Mouse (Mus musculus) inflammation-experienced regulatory T-cells, adult 16 weeks (primary cell): Measurements from ENCODE around the gene Hexim2. TPM values are rescaled to one million over a fixed set of nuclear protein-coding genes. Genes with fewer than 3 reads are reported as not detected.

Experiments used
- polyA plus RNA-seq: library from polyadenylated mRNA; unstranded; fragments of 100-300 nt; shearing (Covaris generic); gene quantifications from one replicate; pipeline ENCODE4 v1.2.1, GENCODE M21; 2017

Gene Hexim2
- 7.5 TPM for polyA plus RNA-seq

DNA sequence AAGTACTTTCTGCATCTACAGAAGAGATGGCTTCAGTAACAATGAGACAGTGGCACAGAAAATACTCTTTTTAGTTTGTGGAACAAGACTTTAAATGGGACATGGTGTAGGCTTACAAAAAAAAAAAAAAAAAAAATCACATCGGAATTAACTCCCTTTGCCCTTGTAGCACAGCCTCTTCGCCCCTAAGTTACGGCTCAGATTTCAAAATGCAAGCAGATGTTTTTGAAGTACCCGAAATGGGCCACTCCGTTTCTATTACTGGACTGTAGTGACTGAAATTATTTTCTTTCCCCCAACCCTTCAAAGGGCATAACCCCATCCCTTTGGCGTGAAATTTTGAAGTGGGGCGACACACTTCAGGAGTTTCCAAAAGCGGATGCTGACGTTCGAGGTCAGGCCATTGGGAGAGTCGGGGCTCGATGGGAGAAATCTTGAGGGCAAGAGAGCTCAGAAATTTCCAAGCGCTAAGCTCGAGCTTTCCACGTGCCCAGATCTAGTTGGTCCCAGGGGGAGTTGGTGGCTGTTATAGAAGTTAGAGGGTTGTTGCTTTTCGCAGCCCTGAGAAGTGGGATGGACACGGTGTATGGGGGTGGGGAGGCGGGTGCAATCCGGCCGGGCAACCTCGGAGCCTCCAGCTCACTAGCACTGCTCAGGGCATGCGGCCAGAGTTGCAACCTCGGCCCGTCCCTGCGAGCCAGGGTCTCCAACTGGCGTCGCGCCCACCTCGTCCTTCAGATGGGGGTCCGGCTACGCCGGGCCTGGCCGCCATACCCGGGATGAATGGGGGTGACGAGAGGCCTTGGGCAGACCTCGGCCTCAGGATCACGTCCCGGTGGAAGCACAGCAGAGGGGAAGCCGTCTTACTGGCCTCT lies at the start of gene Hexim2:
Gene Hexim2, plus strand, starts transcription at position 729 of the 875 bp plus-strand sequence.

GRCm38 (mm10) chr11:103101481-103101865 lies 30.8 kb upstream of the Hexim2 start, which contains the start of the genes Plcd3 and Acbd4:
Gene Plcd3 (minus strand): TSS chr11:103101658.
Gene Acbd4 (plus strand): TSS chr11:103101682.

GRCm38 (mm10) chr11:103116008-103116818 lies 16.0 kb upstream of the Hexim2 start, which contains the start of gene Hexim1:
Gene Hexim1 (plus strand): TSS chr11:103116231.

DNA sequence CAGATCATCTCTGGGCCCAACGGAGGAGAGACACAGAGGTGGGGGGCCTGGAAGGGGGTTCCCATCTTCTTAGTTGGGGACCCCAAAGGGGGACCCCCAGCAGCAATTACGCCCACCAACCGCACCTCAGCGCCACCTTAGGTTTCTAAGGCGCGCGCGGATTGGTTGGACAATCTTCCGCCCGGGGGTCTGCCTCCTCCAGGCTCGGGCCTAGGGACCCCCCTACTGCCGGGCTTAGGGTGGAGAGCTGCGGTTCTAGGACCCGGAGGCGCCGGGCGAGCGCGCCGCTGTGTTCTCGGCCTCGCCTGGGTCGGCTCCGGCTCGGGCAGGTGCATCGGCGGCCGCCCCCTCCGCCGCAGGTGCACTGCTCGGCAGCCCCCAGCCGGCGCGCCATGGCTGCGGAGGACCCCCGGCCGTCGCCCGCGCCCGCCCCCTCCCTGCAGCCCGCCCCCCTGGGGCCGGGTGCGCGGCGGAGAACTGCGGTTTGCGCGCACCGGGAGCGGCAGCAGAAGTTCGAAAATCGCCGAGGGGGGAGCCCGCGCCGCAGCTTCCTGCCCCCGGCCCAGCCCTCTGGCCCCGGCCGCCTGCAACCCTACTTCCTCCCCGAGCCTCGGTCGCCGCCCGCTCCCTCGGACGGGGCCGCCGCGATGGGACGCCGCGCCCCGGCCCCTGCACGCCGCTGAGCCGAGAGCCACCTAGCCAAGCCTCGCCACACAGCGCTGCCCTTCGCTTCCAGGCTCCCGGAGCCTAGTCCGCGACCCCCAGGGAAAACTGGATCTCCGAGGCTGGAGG lies 38.5 kb downstream of the Hexim2 start, which contains the start of gene Fmnl1:
Gene Fmnl1, plus strand, starts transcription at position 614 of the 792 bp plus-strand sequence.

Other genes starting within 250 kb of the Hexim2 start
- not detected for gene Fam187a, start 247.3 kb upstream of the Hexim2 start, polyA plus RNA-seq
- not detected for gene Gfap, start 231.5 kb upstream of the Hexim2 start, polyA plus RNA-seq
- gene Kif18b, start 207.3 kb upstream of the Hexim2 start, polyA plus RNA-seq, result 2.9 TPM
- gene C1ql1, start 185.7 kb upstream of the Hexim2 start, polyA plus RNA-seq, result not detected
- 81.2 TPM for gene Nmt1, start 104.2 kb upstream of the Hexim2 start, polyA plus RNA-seq
- 29.2 TPM for gene Dcakd, start 104.1 kb upstream of the Hexim2 start, polyA plus RNA-seq
- not detected for gene Plcd3, start 30.8 kb upstream of the Hexim2 start, polyA plus RNA-seq
- gene Acbd4, start 30.7 kb upstream of the Hexim2 start, polyA plus RNA-seq, result 54.2 TPM
- 4.2 TPM for gene Hexim1, start 16.2 kb upstream of the Hexim2 start, polyA plus RNA-seq
- 86.8 TPM for gene Fmnl1, start 38.7 kb downstream of the Hexim2 start, polyA plus RNA-seq
- gene 1700023F06Rik, start 76.1 kb downstream of the Hexim2 start, polyA plus RNA-seq, result not detected
- not detected for gene Spata32, start 86.0 kb downstream of the Hexim2 start, polyA plus RNA-seq
- gene Map3k14, start 135.0 kb downstream of the Hexim2 start, polyA plus RNA-seq, result 34.4 TPM
- 110 TPM for gene Arhgap27, start 231.3 kb downstream of the Hexim2 start, polyA plus RNA-seq